Mouse (Mus musculus) myocyte (in vitro differentiated cells): Measurements from ENCODE around the gene Hoxc10.

Experiments used
- MAX ChIP-seq: IDR thresholded peaks from one replicate; pipeline ENCODE4 v1.6.1; 2011; ENCODE audit warnings: low read depth, mild to moderate bottlenecking, control low read depth
- MYOD1 ChIP-seq, 3 experiments: IDR thresholded peaks; one replicate each; pipeline ENCODE4 v1.6.1; 2011; ENCODE audit warnings: control low read depth in 2 of 3, low read depth in 2 of 3, mild to moderate bottlenecking in 2 of 3, moderate library complexity in 1 of 3; ENCODE audit not compliant: insufficient read length in 2 of 3, control insufficient read depth in 1 of 3
- POLR2A ChIP-seq: IDR thresholded peaks from one replicate; pipeline ENCODE4 v1.6.1; 2011; ENCODE audit warnings: low read depth, mild to moderate bottlenecking, control low read depth, moderate library complexity; ENCODE audit not compliant: insufficient read length
- TCF12 ChIP-seq: IDR thresholded peaks from one replicate; pipeline ENCODE4 v1.6.1; 2011; ENCODE audit warnings: mild to moderate bottlenecking, control low read depth; ENCODE audit not compliant: poor library complexity, insufficient read depth, severe bottlenecking

- TF ChIP-seq POLR2A (peak; percentile 75), MYOD1 (IDR thresholded peaks at IDR 0.05; ENCODE audit: control insufficient read depth in 1 of 3, insufficient read length in 2 of 3, low read depth in 2 of 3) (no peak), MAX (no peak), TCF12 (no peak)
Observed at GRCm38 (mm10) chr15:102999955-103000354, 33.4 kb downstream of the Hoxc10 start.
